Mouse (Mus musculus) embryonic facial prominence, embryonic 11.5 days (tissue): Measurements from ENCODE around the gene Sema6d. TPM values are rescaled to one million over a fixed set of nuclear protein-coding genes. Genes with fewer than 3 reads are reported as not detected.

ENCODE experiments used
- ATAC-seq: fragments of 200-750 bp; cut with Nextera tagmentation; replicated peaks from 2 replicates; pipeline ENCODE4 v1.8.0; 2017; ENCODE audit warnings: low read depth; ENCODE audit not compliant: insufficient number of reproducible peaks, low FRiP score, low TSS enrichment
- DNase-seq: peaks from one replicate; pipeline ENCODE4 v3.0.0-alpha.2; 2015; ENCODE audit warnings: low spot score
- H3K27ac ChIP-seq: fragments of 300-500 bp; sonication (generic); replicated peaks from 2 replicates; pipeline ENCODE4 v1.5.1; 2014; ENCODE audit warnings: mild to moderate bottlenecking, low read depth, low read length, control low read depth
- H3K27me3 ChIP-seq: fragments of 300-500 bp; sonication (generic); 2 replicates; pipeline ENCODE4 v1.6.1; 2014; ENCODE audit warnings: mild to moderate bottlenecking, low read length, moderate library complexity, mixed read lengths; ENCODE audit not compliant: control insufficient read depth, insufficient read depth
- H3K36me3 ChIP-seq: fragments of 300-500 bp; sonication (generic); replicated peaks from 2 replicates; pipeline ENCODE4 v1.6.1; 2014; ENCODE audit warnings: low read depth, mild to moderate bottlenecking, low read length, moderate library complexity, mixed read lengths; ENCODE audit not compliant: control insufficient read depth, insufficient read depth
- H3K4me1 ChIP-seq: fragments of 300-500 bp; sonication (generic); 2 replicates; pipeline ENCODE4 v1.6.1; 2014; ENCODE audit warnings: low read length, mixed read lengths; ENCODE audit not compliant: control insufficient read depth, insufficient read depth
- H3K4me2 ChIP-seq: fragments of 300-500 bp; sonication (generic); 2 replicates; pipeline ENCODE4 v1.6.1; 2014; ENCODE audit warnings: low read depth, mild to moderate bottlenecking, control low read depth, low read length, moderate library complexity
- H3K4me3 ChIP-seq: fragments of 300-500 bp; sonication (generic); 2 replicates; pipeline ENCODE4 v1.5.1; 2014; ENCODE audit warnings: low read depth, low read length, control low read depth
- H3K9ac ChIP-seq: fragments of 300-500 bp; sonication (generic); replicated peaks from 2 replicates; pipeline ENCODE4 v1.6.1; 2014; ENCODE audit warnings: mild to moderate bottlenecking, control low read depth, low read length
- H3K9me3 ChIP-seq: fragments of 300-500 bp; sonication (generic); replicated peaks from 2 replicates; pipeline ENCODE4 v1.6.1; 2016; ENCODE audit warnings: mild to moderate bottlenecking, low read length, inconsistent platforms, mixed read lengths; ENCODE audit not compliant: control insufficient read depth
- WGBS: fragments of 180-500 bp; shearing (Covaris S2); extraction: QIAGEN DNeasy Blood & Tissue Kit; methylation state at CpG from one replicate; pipeline ENCODE4 v1.1.7; 2014; 5-methylcytosine and 5-hydroxymethylcytosine counted together
- polyA plus RNA-seq: library from polyadenylated mRNA; unstranded; fragments of >200 nt; fragmentation: Nextera tagmentation; extraction: Ambion mirVana; gene quantifications from 2 replicates; pipeline ENCODE4 v1.2.1, GENCODE M21; 2014

Sema6d gene
- polyA plus RNA-seq, 1 experiment from 2014 or later: 10.5 TPM

DNA sequence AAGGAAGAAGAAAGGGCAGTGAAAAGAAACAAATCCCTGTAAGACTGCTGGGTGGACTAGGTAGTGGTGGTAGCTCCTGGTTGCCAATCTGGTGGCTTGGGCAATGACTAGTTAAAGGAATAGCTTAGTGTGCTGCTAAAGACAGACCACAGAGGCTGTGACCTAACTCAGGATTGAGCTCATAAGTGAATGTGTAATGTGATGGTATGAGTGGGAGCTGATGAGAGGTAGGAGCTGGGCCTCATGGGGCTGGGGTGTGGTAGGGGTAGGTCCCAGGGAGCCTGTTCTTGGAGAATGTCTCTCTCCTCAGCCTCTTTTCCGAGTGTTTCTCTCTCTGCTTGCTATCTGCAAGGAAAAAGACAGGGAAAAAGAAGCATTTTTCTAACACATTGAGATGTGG, 409.9 kb downstream of the Sema6d start:
- WGBS: 44% methylated on average over 1 of the region's 1 CpGs
- Histone ChIP-seq H3K4me3 (no peak overlapping the region), H3K4me1 (no peaks in the 10 kb centered on the region), H3K27me3 (no peaks in the 10 kb centered on the region), H3K9ac (no peak overlapping the region), H3K27ac (no peak overlapping the region), H3K36me3 (no peaks in the 10 kb centered on the region), H3K9me3 (no peaks in the 10 kb centered on the region), H3K4me2 (no peak overlapping the region)
- ATAC-seq (no peak), DNase-seq (no peak)

DNA sequence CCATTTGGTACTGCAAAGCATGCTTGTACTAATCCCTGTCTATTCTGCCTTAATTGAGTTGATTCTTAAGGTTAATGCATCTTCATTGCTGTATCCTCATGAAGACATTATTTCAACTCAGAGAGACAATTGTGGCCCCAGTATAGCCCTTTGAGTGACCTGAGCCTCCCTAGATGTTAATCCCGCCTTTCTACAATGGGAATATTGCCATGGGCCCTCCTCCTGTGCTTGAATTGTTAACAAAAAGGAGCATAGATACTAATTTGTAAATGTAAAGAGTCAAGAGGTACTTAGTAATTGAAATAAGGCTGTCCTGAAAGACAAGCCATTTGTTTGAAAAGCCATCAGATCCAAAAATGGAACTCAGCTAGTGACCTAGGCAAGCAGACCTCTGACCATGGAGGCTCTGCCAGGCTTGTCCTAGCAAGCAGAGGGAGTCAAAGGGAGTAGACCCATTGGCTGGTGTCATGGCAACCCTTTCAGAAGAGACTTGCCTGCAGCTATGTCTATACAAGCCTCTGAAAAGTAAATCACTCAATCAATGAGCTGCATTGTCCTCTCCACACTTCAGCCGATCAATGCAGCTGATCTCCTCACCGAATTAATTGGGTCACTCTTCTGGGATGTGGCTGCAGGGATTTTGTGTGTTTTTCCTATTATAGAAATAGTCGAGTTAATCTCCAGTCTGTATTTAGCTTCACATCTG, 416.2 kb downstream of the Sema6d start:
- H3K4me3 ChIP-seq: no peak overlapping the region
- H3K9ac ChIP-seq: no peak overlapping the region
- no peaks in the 10 kb centered on the region for H3K27me3 ChIP-seq
- no peak overlapping the region for H3K27ac ChIP-seq
- 17% methylated on average over 4 of the region's 4 CpGs for WGBS
- ATAC-seq: peak; percentile 92
- no peak overlapping the region for H3K4me2 ChIP-seq
- H3K36me3 ChIP-seq: no peaks in the 10 kb centered on the region
- H3K4me1 ChIP-seq: no peaks in the 10 kb centered on the region
- no peaks in the 10 kb centered on the region for H3K9me3 ChIP-seq
- DNase-seq: peak; percentile 36

DNA sequence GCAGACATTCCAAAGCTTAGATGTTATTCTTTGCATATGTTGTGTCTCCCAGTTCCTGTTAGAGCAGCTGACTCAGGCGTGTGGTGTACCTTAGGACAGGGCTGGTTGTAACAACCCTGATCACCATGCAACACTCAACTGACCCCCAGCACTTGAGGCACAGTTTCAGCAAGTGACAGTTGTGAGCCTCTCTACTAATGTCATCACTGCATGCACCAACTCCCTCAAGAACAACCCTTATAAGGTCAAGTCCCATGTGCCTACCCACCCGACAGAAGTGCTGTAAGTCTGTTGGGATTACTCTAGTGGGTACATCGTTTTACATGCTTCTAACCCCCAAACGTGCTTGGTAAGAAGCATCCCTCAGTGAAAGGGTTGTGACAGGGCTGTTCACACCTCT, 418.0 kb downstream of the Sema6d start:
- WGBS: 77% methylated on average over 4 of the region's 4 CpGs
- no peak for DNase-seq

DNA sequence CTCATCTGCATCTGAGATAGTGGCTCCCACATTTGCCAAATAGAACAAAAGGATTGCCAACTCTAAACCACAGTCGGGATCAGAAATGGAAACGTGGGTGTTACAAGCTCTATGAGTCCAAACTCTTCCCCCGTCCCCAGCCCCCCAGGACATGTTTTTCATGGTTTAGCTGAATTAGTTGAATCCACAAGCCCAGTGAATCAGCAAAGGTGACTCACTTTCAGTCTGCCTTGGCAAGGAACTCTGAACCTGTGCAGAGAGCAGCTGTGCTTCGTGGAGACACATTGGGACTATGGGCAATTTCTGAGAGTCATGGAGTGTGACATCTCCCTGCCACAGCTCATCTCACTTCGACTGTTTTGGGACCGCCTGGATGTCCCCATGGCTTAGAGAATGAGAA, 419.7 kb downstream of the Sema6d start:
- Histone ChIP-seq H3K4me1 (no peaks in the 10 kb centered on the region), H3K4me3 (no peak overlapping the region), H3K27ac (no peak overlapping the region), H3K27me3 (no peaks in the 10 kb centered on the region), H3K36me3 (no peaks in the 10 kb centered on the region), H3K4me2 (no peak overlapping the region), H3K9me3 (no peaks in the 10 kb centered on the region), H3K9ac (no peak overlapping the region)
- DNase-seq (no peak), ATAC-seq (no peak)
- WGBS: 79% methylated on average over 6 of the region's 6 CpGs

More for the DNA sequence above, 418.0 kb downstream of the Sema6d start:
- ATAC-seq: no peak
- H3K9me3 ChIP-seq: no peaks in the 10 kb centered on the region
- no peak overlapping the region for H3K27ac ChIP-seq
- no peaks in the 10 kb centered on the region for H3K27me3 ChIP-seq
- H3K9ac ChIP-seq: no peak overlapping the region
- H3K36me3 ChIP-seq: no peaks in the 10 kb centered on the region
- H3K4me3 ChIP-seq: no peak overlapping the region
- no peak overlapping the region for H3K4me2 ChIP-seq
- H3K4me1 ChIP-seq: no peaks in the 10 kb centered on the region

DNA sequence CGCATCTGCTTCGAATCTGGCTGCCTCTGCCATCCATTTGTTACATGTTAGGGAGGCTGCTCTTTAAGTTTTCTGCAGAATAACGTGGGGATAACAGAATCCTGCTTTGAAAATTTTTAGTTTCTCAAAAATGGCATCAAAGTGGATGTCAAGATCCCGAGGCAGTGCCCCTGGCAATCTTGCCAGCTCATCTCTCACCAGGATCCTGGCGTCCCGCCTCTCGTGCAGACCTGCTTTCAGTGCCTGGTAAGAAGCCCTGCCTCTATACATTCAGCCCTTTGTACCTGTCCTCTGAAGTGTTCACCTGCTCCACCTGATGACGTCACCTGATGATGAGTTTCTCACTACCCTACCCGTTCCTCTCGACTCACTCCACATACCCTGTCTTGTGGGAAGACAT, 422.1 kb downstream of the Sema6d start:
- no peaks in the 10 kb centered on the region for H3K9me3 ChIP-seq
- WGBS: 83% methylated on average over 10 of the region's 10 CpGs
- H3K4me2 ChIP-seq: no peak overlapping the region
- H3K9ac ChIP-seq: no peak overlapping the region
- H3K36me3 ChIP-seq: no peaks in the 10 kb centered on the region
- DNase-seq (no peak), ATAC-seq (no peak)
- no peak overlapping the region for H3K27ac ChIP-seq
- no peaks in the 10 kb centered on the region for H3K4me1 ChIP-seq
- H3K27me3 ChIP-seq: no peaks in the 10 kb centered on the region
- no peak overlapping the region for H3K4me3 ChIP-seq

DNA sequence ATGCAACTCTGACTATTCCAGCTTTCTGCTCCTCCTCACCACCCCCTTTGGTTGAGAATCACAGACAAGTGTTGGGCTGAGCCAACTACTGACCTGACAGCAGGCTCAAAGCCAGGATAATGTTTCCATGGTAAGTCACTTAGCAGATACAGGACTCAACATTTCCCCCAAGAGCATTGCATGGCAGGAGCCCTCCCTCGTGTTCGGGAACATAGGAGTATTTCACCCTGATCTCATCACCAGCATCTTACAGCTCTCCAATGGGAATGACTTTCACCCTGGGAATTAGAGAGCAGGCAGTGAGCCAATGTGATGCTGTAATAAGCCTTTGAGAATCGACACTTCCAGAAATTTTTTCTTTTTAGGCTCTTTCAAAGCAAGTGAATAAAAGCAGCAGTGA, 432.7 kb downstream of the Sema6d start:
- H3K9me3 ChIP-seq: no peaks in the 10 kb centered on the region
- 78% methylated on average over 3 of the region's 3 CpGs for WGBS
- ATAC-seq (no peak), DNase-seq (no peak)
- no peak overlapping the region for H3K27ac ChIP-seq
- H3K27me3 ChIP-seq: no peaks in the 10 kb centered on the region
- H3K36me3 ChIP-seq: no peaks in the 10 kb centered on the region
- H3K4me3 ChIP-seq: no peak overlapping the region
- no peak overlapping the region for H3K4me2 ChIP-seq
- no peaks in the 10 kb centered on the region for H3K4me1 ChIP-seq
- H3K9ac ChIP-seq: no peak overlapping the region

DNA sequence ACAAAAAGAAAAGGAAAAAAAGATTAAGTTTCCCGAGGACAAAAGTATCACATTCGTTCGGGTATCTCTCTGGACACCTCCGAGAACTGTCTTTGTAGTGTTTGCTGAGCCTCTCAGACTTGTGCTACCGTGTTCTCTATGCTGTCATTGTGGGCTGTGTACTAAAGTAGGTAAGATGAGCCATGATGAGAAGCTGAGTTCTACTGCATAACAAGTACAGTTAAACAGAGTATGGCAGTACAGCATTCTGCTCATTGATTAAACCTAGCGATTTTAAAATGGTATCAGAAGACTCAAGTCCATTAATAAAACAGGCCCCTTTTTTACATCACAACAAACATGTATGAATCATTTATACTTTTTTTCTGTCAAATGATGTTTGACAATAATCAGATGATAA, 433.9 kb downstream of the Sema6d start:
- no peak overlapping the region for H3K4me2 ChIP-seq
- no peaks in the 10 kb centered on the region for H3K27me3 ChIP-seq
- ATAC-seq (no peak), DNase-seq (no peak)
- no peaks in the 10 kb centered on the region for H3K4me1 ChIP-seq
- no peaks in the 10 kb centered on the region for H3K9me3 ChIP-seq
- no peak overlapping the region for H3K27ac ChIP-seq
- H3K36me3 ChIP-seq: no peaks in the 10 kb centered on the region
- WGBS: 92% methylated on average over 6 of the region's 6 CpGs
- H3K4me3 ChIP-seq: no peak overlapping the region
- H3K9ac ChIP-seq: no peak overlapping the region

DNA sequence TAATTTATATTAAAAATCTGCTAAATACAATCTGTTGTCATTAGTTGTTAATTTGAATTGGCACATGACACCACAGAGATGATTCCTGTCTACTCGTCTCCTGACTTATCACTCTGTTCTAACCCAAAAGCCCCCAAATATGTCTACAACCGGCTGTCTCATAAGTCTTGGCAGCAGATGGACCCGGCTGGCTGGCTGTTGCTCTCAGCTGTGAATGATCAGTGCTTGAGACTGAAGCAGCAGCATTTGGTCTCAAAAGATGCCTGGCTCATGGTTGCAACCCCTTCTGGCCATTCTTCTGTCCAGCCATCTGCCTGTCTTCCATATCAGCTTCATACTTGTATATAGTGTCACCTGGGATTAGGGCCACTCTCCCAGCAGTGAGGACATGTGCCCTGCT, 434.4 kb downstream of the Sema6d start:
- Histone ChIP-seq H3K27me3 (no peaks in the 10 kb centered on the region), H3K4me2 (no peak overlapping the region), H3K27ac (no peak overlapping the region), H3K9ac (no peak overlapping the region), H3K36me3 (no peaks in the 10 kb centered on the region), H3K9me3 (no peaks in the 10 kb centered on the region), H3K4me3 (no peak overlapping the region), H3K4me1 (no peaks in the 10 kb centered on the region)
- ATAC-seq (no peak), DNase-seq (no peak)
- WGBS: 88% methylated on average over 3 of the region's 3 CpGs
